Mouse (Mus musculus) R1 (cell line): ENCODE results near the gene A730009L09Rik.
A peak's percentile ranks its signal among the peaks of the same experiment; 100 is the strongest.

ENCODE experiments used
- DNase-seq: peaks from one replicate; pipeline ENCODE4 v3.0.0-alpha.2; 2018; ENCODE audit warnings: low read depth, low spot score

Gene A730009L09Rik

GRCm38 (mm10) chr16:84514821-84515220, at the start of gene A730009L09Rik:
Gene A730009L09Rik, plus strand, starts transcription at chr16:84515121.
- no peak for DNase-seq

DNA sequence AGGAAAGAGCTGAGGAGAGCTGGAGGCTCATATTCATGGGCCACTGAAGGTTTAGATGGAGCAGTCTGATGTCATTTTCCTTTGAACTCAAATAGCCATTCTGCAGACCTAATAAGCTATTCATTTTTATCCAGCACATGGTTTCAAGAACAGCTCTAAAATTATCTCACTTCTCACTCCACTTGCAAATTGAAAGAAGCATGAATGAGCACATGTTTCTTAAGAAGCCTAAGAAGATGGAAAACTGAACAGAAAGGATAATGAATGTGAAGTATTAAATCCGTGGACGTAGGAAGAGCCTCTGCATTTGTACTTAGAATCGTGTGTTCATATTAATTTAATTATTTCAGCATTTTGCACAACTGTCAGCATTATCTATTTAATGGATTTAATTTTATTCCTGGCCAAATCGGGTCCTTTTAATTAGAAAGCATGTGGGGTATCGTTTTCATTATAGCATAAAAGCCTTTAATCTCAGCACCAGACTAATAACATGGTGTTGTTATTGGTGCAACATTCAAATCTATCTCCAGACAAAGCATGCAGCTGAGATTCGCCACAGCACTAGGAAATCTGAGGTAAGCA, 49.2 kb upstream of the A730009L09Rik start:
- DNase-seq, result no peak

GRCm38 (mm10) chr16:84468898-84469297, 46.0 kb upstream of the A730009L09Rik start:
- DNase-seq, result peak; percentile 44

GRCm38 (mm10) chr16:84469994-84470393, 44.9 kb upstream of the A730009L09Rik start:
- DNase-seq, result no peak

DNA sequence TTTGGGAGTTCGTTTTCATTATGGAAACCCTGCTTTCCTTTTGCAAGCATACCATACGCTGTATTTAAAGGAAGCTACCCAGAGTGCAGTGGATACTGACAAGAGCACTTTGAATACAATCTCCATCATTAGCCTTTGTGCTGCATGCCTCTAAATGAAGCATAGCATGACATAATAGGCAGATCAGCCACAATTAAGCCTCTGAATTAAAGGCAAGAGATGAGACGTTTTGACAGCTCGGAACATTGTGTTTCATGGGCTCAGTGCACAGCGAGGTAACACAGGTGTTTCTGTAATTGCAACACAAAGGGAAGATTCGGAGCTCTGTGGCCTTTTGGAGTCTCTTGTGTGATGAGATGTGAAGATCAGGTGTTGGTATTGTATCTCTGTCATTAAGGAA, 41.5 kb upstream of the A730009L09Rik start:
- no peak for DNase-seq

DNA sequence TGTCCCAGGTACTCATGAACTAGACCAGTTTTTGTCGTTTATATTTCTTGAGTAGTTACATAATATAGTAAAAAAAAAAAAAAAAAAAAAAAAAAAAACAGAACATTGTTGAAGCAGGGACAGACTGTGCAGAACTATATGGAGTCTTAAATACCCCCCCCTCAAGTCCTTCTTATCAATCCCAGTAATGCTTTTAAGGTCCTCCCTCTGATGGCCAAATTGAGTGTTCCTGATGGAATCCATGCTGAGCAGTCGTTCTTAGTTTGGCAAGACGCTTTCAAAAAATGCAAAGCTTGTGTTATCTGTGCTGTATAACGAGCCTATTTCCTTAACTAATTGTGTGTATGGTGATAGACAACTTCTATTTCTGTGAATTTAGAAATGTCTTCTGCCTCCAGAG, 40.2 kb upstream of the A730009L09Rik start:
- DNase-seq, result no peak

- DNase-seq, result no peak
These were observed 38.0 kb upstream of the A730009L09Rik start for GRCm38 (mm10) chr16:84476948-84477347.

DNA sequence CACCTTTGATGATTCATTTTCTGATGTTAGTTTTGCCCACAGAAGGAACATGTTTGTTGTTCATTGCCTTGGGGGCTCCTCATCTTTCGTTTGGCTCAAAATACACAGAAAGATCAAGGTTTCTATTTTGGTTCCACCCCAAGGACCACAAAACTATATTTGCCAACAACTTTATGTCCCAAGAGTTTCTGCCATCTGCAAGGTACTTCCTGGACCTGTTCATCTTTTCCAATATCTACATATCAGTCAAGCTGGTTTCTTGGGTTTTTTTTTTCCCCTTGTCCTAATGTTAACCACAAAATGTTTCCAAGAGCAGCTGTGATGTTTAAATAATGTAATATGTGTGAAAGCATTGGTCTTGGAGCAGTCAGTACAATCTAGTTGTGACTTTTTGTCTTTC, 37.4 kb upstream of the A730009L09Rik start:
- no peak for DNase-seq

DNA sequence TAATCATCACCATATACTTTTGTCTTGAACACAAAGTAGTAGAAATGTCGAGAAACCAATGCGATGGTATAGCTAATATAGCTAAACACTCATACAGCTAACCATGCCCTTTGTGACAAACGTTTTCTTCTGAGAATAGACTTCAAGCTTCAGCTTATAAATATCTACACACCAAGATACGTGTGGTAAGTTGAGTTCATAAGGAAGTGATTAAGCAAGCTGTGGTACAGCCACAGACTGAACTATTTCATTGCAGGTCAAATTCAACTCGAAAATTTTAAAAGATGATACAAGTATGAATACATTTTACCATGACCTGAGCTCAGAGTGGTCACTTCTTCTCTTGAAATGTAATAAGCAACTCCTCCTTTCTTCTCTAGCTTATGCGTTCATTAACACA, 37.0 kb upstream of the A730009L09Rik start:
- no peak for DNase-seq

DNA sequence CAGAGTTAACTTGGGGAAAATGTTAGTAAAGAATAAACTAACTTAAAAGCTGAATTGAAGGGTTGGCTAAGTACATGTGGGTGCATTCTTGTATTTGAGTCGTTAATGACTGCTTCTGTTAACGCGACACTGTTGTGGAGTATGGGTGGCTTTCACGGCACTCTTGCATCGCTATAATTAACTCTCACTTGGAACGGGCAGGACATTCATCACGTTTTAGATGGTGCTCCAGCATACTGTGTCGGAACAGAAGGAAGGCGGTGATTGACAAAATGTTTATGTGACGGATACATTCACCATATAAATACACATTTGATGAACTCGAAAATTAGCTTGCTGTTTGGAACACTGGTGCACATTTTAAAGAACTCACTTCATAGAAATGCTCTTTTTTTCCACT, 29.0 kb upstream of the A730009L09Rik start:
- DNase-seq, result no peak

GRCm38 (mm10) chr16:84494818-84495217, 20.1 kb upstream of the A730009L09Rik start:
- DNase-seq, result no peak

DNA sequence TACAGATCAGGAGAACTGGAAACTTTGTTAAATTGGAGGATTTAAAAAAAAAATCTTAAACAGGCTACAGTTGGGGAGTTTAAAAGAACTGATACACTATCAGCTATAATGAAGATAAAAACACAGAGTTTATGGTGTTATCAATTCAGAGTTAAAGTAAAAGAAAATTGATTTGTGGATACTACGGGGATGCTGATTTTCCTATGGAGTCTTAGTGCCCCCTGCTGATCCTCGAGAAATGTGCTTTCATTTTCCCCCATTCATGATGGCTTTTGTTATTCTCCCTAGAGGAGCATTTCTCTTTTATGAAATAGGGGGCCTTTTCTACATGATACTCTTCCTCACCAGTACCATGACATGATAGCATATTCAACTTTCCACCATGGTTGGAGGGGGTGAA, 19.5 kb upstream of the A730009L09Rik start:
- no peak for DNase-seq

- DNase-seq, result no peak
These were observed 7.2 kb upstream of the A730009L09Rik start for GRCm38 (mm10) chr16:84507681-84508080.

DNA sequence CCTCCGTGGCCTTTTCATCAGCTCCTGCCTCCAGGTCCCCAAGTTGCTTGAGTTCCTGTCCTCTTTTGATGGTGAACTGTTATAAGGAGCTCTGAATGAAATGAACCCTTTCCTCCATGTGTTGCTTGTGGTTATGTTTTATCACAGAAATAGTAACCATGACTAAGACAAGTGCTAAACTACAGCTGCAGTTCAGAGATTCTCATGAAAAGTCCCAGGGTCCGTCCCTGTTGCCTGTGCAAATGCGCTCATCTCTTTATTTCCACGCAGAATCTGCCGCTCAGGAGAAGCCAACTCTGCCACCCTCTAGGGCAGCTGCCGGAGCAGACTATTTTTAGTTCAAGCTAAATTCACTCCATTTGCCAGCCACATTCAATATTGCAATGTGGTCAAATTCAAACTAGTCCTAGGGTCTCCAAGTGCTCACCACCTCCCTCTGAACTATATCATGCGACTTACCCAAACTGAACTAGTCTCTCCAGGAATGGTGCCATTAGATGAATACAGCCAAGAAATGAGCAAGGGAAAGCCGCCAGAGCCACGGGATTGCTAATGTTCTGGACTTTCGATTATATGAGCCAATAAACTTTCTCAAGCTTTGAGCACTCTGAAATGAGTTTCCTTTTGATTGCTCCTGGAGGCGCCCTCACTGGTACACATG, 7.2 kb downstream of the A730009L09Rik start:
- DNase-seq, result no peak

DNA sequence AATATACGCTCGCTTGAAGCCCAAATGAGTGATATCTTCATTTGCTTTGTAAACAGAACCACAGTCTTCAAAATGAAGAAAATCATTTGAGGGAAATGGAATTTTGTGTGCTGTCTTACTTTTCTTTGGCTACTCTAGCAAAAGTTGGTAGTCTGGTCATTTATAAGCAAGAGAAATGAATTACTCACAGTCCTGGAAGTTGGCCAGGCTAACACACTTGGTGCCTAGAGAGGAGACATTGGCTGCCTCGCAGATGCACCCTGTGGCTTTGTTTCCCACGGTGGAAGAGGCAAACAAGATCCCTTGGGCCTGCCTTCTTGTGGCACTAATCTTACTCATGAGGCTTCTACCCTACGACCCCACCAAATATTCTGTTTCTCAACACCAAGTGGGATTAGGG, 8.1 kb downstream of the A730009L09Rik start:
- DNase-seq, result no peak

DNA sequence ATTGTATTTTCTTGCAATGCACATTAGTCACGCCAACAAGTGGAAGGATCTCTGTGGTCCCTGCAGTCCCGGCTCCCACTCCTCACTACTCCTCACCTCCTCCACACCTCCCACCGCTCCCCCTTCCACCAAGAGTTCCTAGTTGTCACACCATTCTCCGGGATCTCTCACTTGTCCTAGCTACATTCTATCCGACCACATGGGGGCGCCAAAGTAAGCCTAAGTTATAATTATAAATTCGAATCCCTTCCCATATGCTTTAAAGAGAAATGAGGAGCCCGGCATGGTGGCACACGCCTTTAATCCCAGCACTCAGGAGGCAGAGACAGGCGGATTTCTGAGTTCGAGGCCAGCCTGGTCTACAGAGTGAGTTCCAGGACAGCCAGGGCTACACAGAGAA, 12.5 kb downstream of the A730009L09Rik start:
- peak; percentile 70 for DNase-seq

DNA sequence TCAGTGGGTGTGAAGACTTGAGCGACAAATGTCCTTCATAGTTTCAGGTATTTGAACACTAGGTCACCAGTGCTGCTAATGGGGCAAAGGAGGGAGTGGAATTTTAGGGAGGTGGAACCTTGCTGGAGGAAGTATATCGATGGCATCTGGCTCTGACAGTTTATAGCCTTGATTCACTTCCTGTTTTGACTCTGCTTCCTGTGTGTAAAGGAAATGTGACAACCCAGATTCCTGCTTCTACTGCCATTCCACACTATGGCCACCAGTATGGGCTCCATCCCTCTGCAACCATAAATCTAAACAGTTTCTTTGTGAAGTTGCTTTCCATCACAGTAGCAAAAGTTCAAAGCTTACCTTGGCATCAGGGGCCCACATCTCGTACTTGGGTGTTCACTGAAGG, 17.9 kb downstream of the A730009L09Rik start:
- DNase-seq, result no peak

- no peak for DNase-seq
These were observed 31.1 kb downstream of the A730009L09Rik start for GRCm38 (mm10) chr16:84546059-84546458.

GRCm38 (mm10) chr16:84549122-84549521, 34.2 kb downstream of the A730009L09Rik start:
- no peak for DNase-seq

GRCm38 (mm10) chr16:84550445-84550844, 35.5 kb downstream of the A730009L09Rik start:
- no peak for DNase-seq

GRCm38 (mm10) chr16:84553981-84554380, 39.1 kb downstream of the A730009L09Rik start:
- DNase-seq, result no peak

DNA sequence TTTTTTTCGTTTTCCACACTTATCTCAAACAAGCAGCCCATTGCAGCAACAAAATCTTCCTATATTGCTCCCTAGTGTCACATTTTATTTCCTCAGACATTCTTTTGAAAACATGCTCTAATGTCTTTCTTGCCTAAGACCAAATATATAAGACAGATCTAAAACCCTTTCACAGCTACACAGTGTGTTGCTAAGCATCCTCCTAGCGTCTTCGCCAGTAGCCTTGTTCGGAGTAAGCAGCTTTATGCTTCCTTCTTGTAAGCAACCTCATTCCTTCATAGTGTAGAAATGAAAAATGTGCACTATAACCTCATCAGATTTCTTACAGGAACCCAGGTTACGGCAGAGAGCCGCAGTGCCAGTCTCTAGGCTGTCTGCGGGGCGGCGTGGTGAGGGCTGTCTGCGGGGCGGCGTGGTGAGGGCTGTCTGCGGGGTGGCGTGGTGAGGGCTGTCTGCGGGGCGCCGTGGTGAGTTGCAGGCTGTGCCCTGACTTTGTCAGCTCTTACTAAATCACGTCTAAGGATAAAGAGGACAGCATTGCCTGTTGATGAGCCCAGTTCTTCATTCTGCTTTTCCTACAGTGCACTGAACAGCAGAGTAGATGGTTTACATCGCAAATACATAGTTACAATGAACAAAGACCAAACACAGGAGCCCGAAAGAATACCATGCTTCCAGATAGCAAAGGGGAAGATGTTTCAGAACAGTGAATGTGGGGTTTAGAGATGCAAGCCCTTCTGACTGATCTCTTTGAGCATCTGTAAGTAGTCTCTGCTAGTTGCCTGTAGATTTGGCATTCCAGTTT, 43.4 kb downstream of the A730009L09Rik start:
- no peak for DNase-seq
